Mouse (Mus musculus) C2C12 (cell line): ENCODE measurements around the gene Ptbp1.

Source experiments
- CTCF ChIP-seq: IDR thresholded peaks from one replicate; pipeline ENCODE4 v1.5.1; 2011; ENCODE audit not compliant: control insufficient read depth, insufficient read depth, insufficient read length
- MAX ChIP-seq: IDR thresholded peaks from one replicate; pipeline ENCODE4 v1.6.1; 2011; ENCODE audit warnings: mild to moderate bottlenecking, control low read depth
- USF1 ChIP-seq: IDR thresholded peaks from one replicate; pipeline ENCODE4 v1.6.1; 2011; ENCODE audit warnings: low read depth, mild to moderate bottlenecking, control low read depth, moderate library complexity

- no peak for TF ChIP-seq USF1
- no peak for TF ChIP-seq MAX
- no peak for TF ChIP-seq CTCF
These were observed 34.0 kb upstream of the Ptbp1 start for GRCm38 (mm10) chr10:79820277-79820676.
